Mouse (Mus musculus): ENCODE measurements around the gene Cep57l1. TPM values are rescaled to one million over a fixed set of nuclear protein-coding genes. Genes with fewer than 3 reads are reported as not detected.

The Cep57l1 gene
- polyA plus RNA-seq (2014; fragmentation: Nextera tagmentation; extraction: Ambion mirVana): 24.2 and 24.9 TPM in 2 replicates

DNA sequence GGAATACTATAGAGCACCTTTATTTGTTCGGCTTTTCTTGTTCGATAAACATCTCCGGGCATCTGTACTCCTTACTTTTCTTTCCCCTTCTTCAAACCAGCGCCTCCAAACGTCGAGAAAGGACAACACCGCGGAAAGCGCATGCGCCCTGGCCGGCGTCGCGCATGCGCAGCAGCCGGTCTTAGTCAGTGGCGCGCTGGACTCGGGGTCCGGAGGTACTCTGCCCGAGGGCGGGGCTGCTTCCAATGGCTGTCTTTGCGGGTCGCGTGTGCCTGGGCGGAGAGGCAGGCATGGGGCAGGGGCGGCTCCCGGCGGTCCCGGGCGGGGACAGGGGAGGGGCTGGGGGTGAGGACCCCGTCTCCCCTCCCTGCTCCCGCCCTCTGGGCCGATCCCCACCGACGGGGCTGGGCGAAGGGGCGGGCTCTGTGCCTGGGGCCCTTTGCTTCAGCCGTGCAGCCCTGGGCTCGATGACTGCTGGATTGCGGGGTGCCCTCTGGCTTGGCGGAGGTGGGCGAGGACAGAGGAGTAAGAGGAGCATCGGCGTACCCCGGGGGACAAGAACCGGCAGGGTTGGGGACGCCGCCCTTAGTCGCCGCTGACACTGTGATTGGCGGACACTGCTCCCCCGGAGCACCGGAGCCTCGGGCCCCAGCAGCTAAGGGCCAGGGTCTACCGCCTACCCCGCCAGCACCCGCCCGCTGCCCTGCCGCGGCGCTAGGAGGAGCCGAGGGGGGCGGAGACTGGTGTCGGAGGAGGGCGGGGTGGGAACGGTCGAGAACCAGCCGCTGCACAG, at the start of gene Cep57l1, which contains the start of gene Sesn1:
Cep57l1 (minus strand) TSS at position 101 of the 793 bp plus-strand sequence.
Sesn1 (plus strand) TSS at position 165 of the 793 bp plus-strand sequence.
- H3K4me3 ChIP-seq (ENCODE audit: low read depth, low read length): peak within 1 kb of the TSS; percentile 60
- peak; percentile 96 for ATAC-seq (replicated peaks; ENCODE audit: insufficient number of reproducible peaks, low FRiP score, low TSS enrichment, low read depth)
- H3K9ac ChIP-seq (replicated peaks; ENCODE audit: low read length): peak within 1 kb of the TSS; percentile 70

GRCm38 (mm10) chr10:41848721-41849120, 39.0 kb upstream of the Cep57l1 start:
- H3K4me1 ChIP-seq (ENCODE audit: control insufficient read depth, insufficient read depth, low read length): no peaks in the 10 kb centered on the region
- ATAC-seq (replicated peaks; ENCODE audit: insufficient number of reproducible peaks, low FRiP score, low TSS enrichment, low read depth) (no peak), DNase-seq (ENCODE audit: low spot score) (no peak)
- H3K27ac ChIP-seq (replicated peaks; ENCODE audit: low read depth, low read length): no peak overlapping the region
- H3K9ac ChIP-seq (replicated peaks; ENCODE audit: low read length): no peak overlapping the region
- no peaks in the 10 kb centered on the region for H3K9me3 ChIP-seq (replicated peaks; ENCODE audit: control insufficient read depth, low read length)
- no peak overlapping the region for H3K4me3 ChIP-seq (ENCODE audit: low read depth, low read length)
- H3K36me3 ChIP-seq (replicated peaks; ENCODE audit: control insufficient read depth, insufficient read depth, low read depth, low read length): no peaks in the 10 kb centered on the region
- H3K4me2 ChIP-seq (ENCODE audit: low read depth, low read length): no peak overlapping the region
- H3K27me3 ChIP-seq (ENCODE audit: control insufficient read depth, insufficient read depth, low read length): no peaks in the 10 kb centered on the region
- WGBS: 88% methylated on average over 2 of the region's 2 CpGs

More for the DNA sequence above, at the start of gene Cep57l1, which contains the start of gene Sesn1:
- peak; percentile 95 for DNase-seq (ENCODE audit: low spot score)
- Histone ChIP-seq H3K4me1 (ENCODE audit: control insufficient read depth, insufficient read depth, low read length) (no peaks in the 10 kb centered on the region), H3K27ac (replicated peaks; ENCODE audit: low read depth, low read length) (peak within 1 kb of the TSS; percentile 86), H3K4me2 (ENCODE audit: low read depth, low read length) (peak within 1 kb of the TSS; percentile 80), H3K27me3 (ENCODE audit: control insufficient read depth, insufficient read depth, low read length) (no peaks in the 10 kb centered on the region), H3K36me3 (replicated peaks; ENCODE audit: control insufficient read depth, insufficient read depth, low read depth, low read length) (no peaks in the 10 kb centered on the region), H3K9me3 (replicated peaks; ENCODE audit: control insufficient read depth, low read length) (no peaks in the 10 kb centered on the region)
- WGBS: under 1% methylated on average over 68 of the region's 69 CpGs

- H3K4me3 ChIP-seq (ENCODE audit: low read depth, low read length): no peak overlapping the region
- ATAC-seq (replicated peaks; ENCODE audit: insufficient number of reproducible peaks, low FRiP score, low TSS enrichment, low read depth): no peak
- no peaks in the 10 kb centered on the region for H3K4me1 ChIP-seq (ENCODE audit: control insufficient read depth, insufficient read depth, low read length)
- H3K9me3 ChIP-seq (replicated peaks; ENCODE audit: control insufficient read depth, low read length): no peaks in the 10 kb centered on the region
- no peak overlapping the region for H3K4me2 ChIP-seq (ENCODE audit: low read depth, low read length)
- H3K36me3 ChIP-seq (replicated peaks; ENCODE audit: control insufficient read depth, insufficient read depth, low read depth, low read length): no peaks in the 10 kb centered on the region
- H3K27me3 ChIP-seq (ENCODE audit: control insufficient read depth, insufficient read depth, low read length): no peaks in the 10 kb centered on the region
- no peak overlapping the region for H3K9ac ChIP-seq (replicated peaks; ENCODE audit: low read length)
- 97% methylated on average over 8 of the region's 8 CpGs for WGBS
- H3K27ac ChIP-seq (replicated peaks; ENCODE audit: low read depth, low read length): no peak overlapping the region
- no peak for DNase-seq (ENCODE audit: low spot score)
Observed at GRCm38 (mm10) chr10:41847737-41848136, 38.1 kb upstream of the Cep57l1 start.

DNA sequence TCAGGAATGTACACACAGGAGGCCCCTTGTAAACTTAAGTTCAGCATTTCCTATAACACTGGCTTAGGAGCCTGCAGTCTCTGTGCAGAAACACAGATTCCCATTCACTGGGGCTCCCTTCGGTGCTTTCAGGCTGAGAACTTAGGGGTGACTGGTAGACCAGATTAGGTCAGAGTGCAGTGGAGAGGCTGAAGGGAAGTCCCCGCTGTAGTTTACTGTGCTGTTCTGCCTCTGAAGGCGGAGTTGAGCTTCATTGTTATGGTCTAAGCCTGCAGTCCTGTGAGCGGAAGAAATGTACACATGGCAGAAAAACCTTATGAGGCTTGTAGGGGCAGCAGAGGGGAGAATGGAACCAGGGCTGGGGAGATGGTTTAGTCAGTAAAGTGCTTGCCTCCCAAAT, 29.2 kb upstream of the Cep57l1 start:
- Histone ChIP-seq H3K4me3 (ENCODE audit: low read depth, low read length) (no peak overlapping the region), H3K9me3 (replicated peaks; ENCODE audit: control insufficient read depth, low read length) (no peaks in the 10 kb centered on the region), H3K9ac (replicated peaks; ENCODE audit: low read length) (no peak overlapping the region), H3K27ac (replicated peaks; ENCODE audit: low read depth, low read length) (no peak overlapping the region), H3K27me3 (ENCODE audit: control insufficient read depth, insufficient read depth, low read length) (no peaks in the 10 kb centered on the region), H3K36me3 (replicated peaks; ENCODE audit: control insufficient read depth, insufficient read depth, low read depth, low read length) (no peaks in the 10 kb centered on the region), H3K4me2 (ENCODE audit: low read depth, low read length) (no peak overlapping the region), H3K4me1 (ENCODE audit: control insufficient read depth, insufficient read depth, low read length) (no peaks in the 10 kb centered on the region)
- ATAC-seq (replicated peaks; ENCODE audit: insufficient number of reproducible peaks, low FRiP score, low TSS enrichment, low read depth): no peak
- 94% methylated on average over 4 of the region's 4 CpGs for whole genome bisulfite sequencing
- no peak for DNase-seq (ENCODE audit: low spot score)

DNA sequence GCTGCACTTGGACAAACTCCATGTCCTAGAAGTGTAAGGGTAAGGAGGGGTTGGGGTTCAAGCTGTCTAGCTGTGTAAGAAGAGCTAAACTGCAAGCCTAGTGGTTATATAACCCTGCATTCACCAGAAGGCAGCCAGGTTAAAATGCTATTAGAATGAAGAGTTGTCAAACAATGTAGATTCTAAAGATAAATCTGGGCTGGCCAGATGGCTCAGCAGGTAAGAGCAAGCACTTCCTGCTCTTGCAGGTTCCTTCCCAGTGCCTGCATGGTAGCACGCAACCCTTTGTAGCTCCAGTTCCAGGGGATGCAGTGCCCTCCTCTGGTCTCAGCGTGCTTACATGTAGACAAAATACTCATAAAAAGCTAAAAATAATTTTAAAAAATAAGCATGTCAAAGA, 24.5 kb upstream of the Cep57l1 start:
- Histone ChIP-seq H3K36me3 (replicated peaks; ENCODE audit: control insufficient read depth, insufficient read depth, low read depth, low read length) (no peaks in the 10 kb centered on the region), H3K4me1 (ENCODE audit: control insufficient read depth, insufficient read depth, low read length) (no peaks in the 10 kb centered on the region), H3K9me3 (replicated peaks; ENCODE audit: control insufficient read depth, low read length) (no peaks in the 10 kb centered on the region), H3K27ac (replicated peaks; ENCODE audit: low read depth, low read length) (no peak overlapping the region), H3K27me3 (ENCODE audit: control insufficient read depth, insufficient read depth, low read length) (no peaks in the 10 kb centered on the region), H3K4me2 (ENCODE audit: low read depth, low read length) (no peak overlapping the region), H3K9ac (replicated peaks; ENCODE audit: low read length) (no peak overlapping the region), H3K4me3 (ENCODE audit: low read depth, low read length) (no peak overlapping the region)
- DNase-seq (ENCODE audit: low spot score) (no peak), ATAC-seq (replicated peaks; ENCODE audit: insufficient number of reproducible peaks, low FRiP score, low TSS enrichment, low read depth) (no peak)
- 87% methylated on average over 2 of the region's 2 CpGs for WGBS

GRCm38 (mm10) chr10:41832191-41832590, 22.5 kb upstream of the Cep57l1 start:
- Histone ChIP-seq H3K4me2 (ENCODE audit: low read depth, low read length) (no peak overlapping the region), H3K27ac (replicated peaks; ENCODE audit: low read depth, low read length) (no peak overlapping the region), H3K9ac (replicated peaks; ENCODE audit: low read length) (no peak overlapping the region), H3K36me3 (replicated peaks; ENCODE audit: control insufficient read depth, insufficient read depth, low read depth, low read length) (no peaks in the 10 kb centered on the region), H3K9me3 (replicated peaks; ENCODE audit: control insufficient read depth, low read length) (no peaks in the 10 kb centered on the region), H3K27me3 (ENCODE audit: control insufficient read depth, insufficient read depth, low read length) (no peaks in the 10 kb centered on the region), H3K4me3 (ENCODE audit: low read depth, low read length) (no peak overlapping the region), H3K4me1 (ENCODE audit: control insufficient read depth, insufficient read depth, low read length) (no peaks in the 10 kb centered on the region)
- DNase-seq (ENCODE audit: low spot score) (peak; percentile 49), ATAC-seq (replicated peaks; ENCODE audit: insufficient number of reproducible peaks, low FRiP score, low TSS enrichment, low read depth) (no peak; the same call in 1 of the 2 replicates)
- 47% methylated on average over 6 of the region's 6 CpGs for WGBS

DNA sequence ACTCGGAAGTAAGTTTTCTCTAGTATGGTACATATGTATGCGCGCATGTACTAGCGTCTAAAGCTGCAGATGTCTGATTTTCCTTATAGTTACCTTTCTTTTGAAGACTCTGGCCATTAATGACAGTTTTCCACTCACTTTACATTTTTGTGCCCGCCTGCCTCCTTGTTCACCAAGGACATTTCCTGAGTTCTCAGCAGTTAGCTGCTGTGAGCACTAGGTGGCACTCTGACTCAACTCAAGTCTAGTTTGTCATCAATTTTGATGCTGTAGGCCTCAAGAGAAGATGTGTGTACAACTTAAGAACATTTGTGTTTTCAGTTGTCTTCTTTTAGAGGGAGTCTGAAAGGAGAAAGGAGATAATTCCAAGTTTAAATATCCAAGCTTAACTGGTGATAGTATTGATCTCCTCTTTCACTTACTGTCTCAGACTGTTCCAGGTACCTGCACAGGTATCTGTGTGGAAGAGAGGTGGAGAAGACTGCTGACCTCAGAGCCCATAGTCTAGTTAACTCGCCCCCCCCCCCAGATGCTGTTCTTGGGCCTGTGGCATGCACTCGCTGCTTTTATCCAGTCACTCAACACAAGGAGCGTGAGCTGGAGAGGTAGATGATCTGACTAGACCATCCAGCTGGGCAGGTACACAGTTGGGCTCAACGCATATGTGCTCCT, 21.3 kb upstream of the Cep57l1 start:
- Histone ChIP-seq H3K4me1 (ENCODE audit: control insufficient read depth, insufficient read depth, low read length) (no peaks in the 10 kb centered on the region), H3K9ac (replicated peaks; ENCODE audit: low read length) (no peak overlapping the region), H3K27ac (replicated peaks; ENCODE audit: low read depth, low read length) (no peak overlapping the region), H3K9me3 (replicated peaks; ENCODE audit: control insufficient read depth, low read length) (no peaks in the 10 kb centered on the region), H3K4me3 (ENCODE audit: low read depth, low read length) (no peak overlapping the region), H3K4me2 (ENCODE audit: low read depth, low read length) (no peak overlapping the region), H3K27me3 (ENCODE audit: control insufficient read depth, insufficient read depth, low read length) (no peaks in the 10 kb centered on the region), H3K36me3 (replicated peaks; ENCODE audit: control insufficient read depth, insufficient read depth, low read depth, low read length) (no peaks in the 10 kb centered on the region)
- ATAC-seq (replicated peaks; ENCODE audit: insufficient number of reproducible peaks, low FRiP score, low TSS enrichment, low read depth): no peak
- WGBS: 51% methylated on average over 9 of the region's 9 CpGs
- peak; percentile 78 for DNase-seq (ENCODE audit: low spot score)

DNA sequence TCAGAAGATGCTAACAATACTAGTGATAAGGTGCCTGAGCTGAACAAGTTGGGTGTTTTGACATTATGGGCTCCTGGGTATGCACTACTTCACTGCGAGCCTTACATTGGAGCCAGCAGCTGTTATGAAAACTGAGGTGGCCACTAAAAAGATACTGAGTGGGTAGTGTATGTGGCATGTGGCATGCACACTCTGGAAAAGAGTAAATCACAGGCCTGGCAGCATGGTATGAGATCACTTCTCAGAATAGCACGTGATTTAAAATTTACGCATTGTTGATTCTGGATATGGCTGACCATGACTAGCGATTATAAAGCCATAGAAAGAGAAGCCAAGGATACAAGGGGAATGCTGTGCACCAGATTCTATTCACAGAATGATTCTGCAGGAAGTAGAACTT, 20.8 kb upstream of the Cep57l1 start:
- H3K4me1 ChIP-seq (ENCODE audit: control insufficient read depth, insufficient read depth, low read length): no peaks in the 10 kb centered on the region
- WGBS: 68% methylated on average over 4 of the region's 4 CpGs
- H3K9me3 ChIP-seq (replicated peaks; ENCODE audit: control insufficient read depth, low read length): no peaks in the 10 kb centered on the region
- H3K4me2 ChIP-seq (ENCODE audit: low read depth, low read length): no peak overlapping the region
- H3K36me3 ChIP-seq (replicated peaks; ENCODE audit: control insufficient read depth, insufficient read depth, low read depth, low read length): no peaks in the 10 kb centered on the region
- H3K9ac ChIP-seq (replicated peaks; ENCODE audit: low read length): no peak overlapping the region
- no peak overlapping the region for H3K27ac ChIP-seq (replicated peaks; ENCODE audit: low read depth, low read length)
- DNase-seq (ENCODE audit: low spot score) (no peak), ATAC-seq (replicated peaks; ENCODE audit: insufficient number of reproducible peaks, low FRiP score, low TSS enrichment, low read depth) (no peak)
- no peaks in the 10 kb centered on the region for H3K27me3 ChIP-seq (ENCODE audit: control insufficient read depth, insufficient read depth, low read length)
- no peak overlapping the region for H3K4me3 ChIP-seq (ENCODE audit: low read depth, low read length)

All from embryonic facial prominence, embryonic 11.5 days (tissue).